Mouse (Mus musculus) hindlimb bud, embryonic 11.5 days (tissue): ENCODE measurements around the gene Sema3c.
A peak's percentile ranks its signal among the peaks of the same experiment; 100 is the strongest.

Source experiments
- DNase-seq: peaks from one replicate; pipeline ENCODE4 v3.0.0-alpha.2; 2012; ENCODE audit warnings: low read depth, low spot score; ENCODE audit errors: extremely low spot score

The Sema3c gene

DNA sequence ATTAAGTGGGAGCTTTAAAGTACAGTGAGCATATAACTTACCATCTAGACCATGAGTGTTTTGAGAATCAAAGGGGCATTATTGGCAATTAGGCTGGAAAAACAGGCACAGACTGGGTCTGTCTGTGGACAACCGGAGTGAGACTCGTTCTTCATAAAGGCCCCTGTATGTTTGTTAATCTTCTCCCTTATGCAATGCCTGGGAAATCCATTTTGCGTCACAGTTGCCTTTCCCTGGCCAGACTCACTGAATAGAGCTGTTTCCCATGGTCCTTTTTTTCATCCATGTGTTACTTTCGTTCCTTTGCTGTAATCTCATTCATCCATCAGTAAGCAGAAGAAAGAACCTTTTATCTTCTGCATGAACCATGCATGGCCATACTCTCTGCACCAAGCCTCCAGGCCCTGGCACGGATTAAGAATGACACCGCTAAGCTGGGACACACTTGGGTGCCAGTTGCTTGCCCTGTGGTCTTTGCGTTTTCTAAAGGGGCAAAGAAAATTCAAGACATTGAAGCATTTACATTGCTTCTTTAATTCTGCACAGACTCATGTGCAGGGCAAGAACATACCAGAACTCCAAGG lies 73.7 kb downstream of the Sema3c start:
- DNase-seq = no peak

DNA sequence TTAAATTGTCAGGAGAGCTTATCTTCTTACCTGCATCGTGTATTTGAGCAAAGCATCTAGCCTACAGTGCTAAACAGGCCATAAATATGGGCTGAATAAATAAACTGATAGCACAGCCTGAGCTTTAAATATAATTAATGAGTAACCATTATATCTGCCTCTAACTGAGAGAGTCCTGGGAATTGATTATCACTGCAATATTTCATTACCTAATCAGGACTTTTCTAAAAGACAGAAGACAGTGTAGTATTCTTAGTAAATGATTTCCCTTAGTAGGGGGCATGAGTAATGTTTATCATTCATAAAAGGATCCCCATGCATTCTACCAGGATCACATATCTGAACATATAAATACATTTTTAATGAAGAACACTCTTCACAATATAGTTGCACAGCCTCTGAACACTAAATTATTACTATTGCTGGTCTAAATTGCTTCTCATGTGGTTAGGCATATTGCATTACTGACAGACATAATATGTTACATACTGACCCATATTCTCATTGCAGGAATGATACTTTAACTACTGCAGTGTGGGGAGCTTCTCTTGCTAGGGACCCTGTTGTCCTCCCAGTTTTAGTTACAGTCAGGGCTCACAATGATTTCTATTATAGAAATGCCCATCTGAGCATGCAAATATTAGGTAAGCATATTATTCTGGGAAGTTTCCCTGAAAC lies 74.9 kb downstream of the Sema3c start:
- no peak for DNase-seq

DNA sequence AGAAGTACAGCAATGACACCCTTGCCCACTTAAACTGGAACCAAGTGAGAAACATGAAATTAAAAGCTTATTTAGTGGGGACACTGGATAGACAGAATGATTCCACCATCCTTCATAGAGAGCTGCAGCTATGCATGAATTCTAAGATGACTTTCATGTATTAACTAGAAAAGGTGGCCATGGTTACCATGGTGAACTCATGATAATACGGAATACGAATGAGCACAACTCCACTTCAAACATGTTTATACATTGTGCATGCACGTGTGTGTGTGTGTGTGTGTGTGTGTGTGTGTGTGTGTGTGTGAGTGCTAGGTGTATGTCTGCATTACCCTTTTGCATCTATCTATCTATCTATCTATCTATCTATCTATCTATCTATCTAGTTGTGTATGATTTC lies 87.1 kb downstream of the Sema3c start:
- no peak for DNase-seq

DNA sequence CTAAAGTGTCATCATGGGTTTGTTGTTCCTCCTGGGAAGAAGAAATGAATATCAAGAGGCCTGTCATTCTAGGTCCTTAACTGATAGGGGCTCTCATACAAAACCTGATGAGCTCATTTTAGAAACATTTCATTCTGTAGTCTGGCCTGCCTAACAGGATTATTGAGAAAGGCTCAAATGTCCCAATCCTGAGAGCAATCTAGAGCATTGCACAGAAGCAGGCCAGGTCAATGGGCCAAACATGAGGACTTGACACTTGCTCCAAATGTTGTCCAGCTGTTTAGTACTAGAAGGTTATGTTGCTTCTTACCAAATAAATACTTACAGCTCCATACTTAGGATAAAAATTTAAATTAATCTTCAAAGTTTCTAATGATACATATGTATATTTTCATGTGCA lies 97.3 kb downstream of the Sema3c start:
- no peak for DNase-seq

DNA sequence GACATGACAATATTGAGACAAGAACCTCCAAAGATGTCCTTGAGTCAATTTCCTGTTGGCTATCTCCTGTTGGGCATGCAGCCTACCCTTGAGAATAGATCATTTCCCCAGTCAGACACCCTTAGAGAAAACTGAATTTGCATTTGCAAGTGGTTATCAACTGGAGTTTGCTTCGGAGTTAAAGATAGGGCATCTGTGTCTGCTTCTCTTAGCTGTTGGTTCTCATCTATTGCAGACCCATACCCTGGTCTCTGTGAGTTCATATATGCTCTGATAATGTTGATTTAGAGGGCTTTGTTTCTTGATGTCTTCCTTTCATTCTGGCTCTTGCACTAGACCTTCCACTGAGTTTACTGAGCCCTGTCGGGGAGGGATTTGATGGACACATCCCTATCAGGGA lies 106.8 kb downstream of the Sema3c start:
- no peak for DNase-seq

DNA sequence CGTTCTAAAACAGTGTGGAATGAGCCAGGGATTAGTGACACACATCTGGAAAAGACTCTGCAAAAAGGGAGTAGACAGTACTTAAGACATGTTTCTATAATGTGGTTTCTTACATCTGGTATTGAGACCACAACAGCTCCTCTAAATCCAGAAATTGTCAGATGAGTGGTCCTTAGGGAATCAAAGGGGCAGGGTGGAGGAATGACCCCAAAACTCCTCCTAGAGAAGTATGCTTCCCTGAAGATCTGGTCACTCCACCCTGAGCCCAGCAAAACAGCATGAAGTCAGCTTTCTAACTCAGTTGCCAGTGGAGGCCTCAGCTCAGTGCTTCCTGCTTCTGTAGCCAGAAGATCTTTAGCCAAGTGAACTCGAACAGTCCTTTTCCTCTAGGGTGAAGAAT lies 115.0 kb downstream of the Sema3c start:
- no peak for DNase-seq

DNA sequence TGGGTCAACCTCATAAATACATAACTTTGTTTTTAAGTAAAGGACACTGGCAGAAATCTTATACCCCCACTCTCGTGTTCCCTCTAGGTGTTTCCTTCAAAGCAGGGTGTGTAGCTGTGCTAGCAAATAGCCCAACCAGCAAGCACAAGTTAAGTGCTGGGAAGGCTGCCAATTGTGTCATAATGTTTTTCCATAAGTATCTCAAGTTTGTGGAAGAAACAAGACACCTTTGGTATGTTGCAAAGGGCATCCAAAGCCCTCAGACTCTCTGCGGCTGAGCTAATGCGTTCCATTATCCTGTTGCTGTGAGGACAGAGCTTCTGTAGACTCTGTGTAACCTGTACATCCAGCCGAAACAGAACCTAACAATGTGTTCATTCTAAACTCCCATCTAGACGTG lies 115.5 kb downstream of the Sema3c start:
- DNase-seq = no peak

DNA sequence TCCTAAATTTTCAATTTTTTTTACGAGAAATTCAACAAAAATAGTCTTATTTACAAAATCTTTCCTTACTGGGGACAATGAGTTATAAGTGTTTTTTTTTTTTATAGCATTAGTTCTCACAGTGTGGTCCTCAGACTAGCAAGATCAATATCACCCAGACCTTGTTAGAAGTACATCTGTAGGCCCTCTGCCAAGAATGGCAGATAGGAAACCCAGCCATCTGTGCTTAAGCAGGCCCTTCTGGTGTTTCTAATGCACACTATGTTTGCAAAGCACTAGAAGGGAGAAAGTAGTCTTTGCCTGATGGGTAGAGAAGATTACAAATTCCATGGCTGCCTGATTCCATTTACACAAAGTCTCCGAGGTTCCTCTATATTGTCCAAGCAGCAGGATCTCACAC lies 121.3 kb downstream of the Sema3c start:
- no peak for DNase-seq

DNA sequence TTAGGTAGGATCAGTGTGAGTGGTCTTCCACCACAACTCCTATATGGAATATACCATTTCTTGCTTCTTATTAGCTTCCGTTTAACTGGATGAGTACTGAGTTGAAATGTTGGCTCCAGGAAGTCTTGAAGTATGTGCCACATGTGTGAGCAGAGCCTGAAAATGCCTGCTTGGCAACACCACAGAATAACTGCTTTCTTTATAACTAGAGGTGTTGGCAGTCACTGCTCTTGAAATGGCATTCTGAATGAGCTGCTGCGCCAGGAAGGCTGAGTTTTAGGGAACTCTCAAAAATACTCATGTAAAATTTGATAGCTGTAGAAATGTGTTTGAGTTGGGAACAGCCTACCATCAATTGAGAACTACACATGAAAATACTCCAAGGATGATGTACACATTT lies 124.8 kb downstream of the Sema3c start:
- DNase-seq = no peak

DNA sequence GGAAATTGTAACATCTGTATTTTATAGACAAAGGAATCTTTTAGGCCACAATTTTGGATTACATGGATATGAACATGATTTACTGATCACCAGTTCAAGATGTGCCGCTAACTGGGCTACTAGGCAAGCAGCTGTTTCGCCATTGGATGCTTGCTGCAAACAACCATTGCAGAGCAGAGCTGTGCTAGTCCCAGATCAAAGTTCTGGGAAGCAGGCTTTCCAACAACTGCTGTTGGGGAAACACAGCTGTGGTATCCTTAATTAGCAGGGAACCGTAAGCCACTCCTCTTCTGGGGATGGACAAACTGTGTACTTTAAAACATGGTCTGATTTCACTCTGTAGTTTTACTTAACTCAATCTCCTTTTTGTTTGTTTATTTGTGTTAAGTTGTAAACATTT lies 130.1 kb downstream of the Sema3c start:
- DNase-seq = peak; percentile 20

DNA sequence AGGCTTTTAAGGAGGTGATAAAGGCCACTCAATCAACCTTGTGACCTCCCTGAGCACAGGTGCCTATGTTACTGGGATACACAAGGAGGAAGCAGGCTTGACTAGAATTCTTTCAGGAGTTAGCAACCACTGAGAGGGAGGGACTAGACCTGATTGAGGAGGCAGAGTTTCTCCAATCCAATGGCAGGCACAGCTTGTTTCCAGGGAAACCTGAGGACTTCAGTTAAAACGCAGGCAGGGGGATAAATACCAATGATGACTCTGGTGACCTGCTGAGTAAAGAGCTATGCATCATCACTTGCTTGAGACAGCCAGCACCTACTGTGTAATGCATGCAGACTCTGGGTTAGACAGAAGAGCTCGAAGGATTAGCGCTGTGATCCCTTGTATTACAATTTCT lies 133.0 kb downstream of the Sema3c start:
- DNase-seq = no peak

DNA sequence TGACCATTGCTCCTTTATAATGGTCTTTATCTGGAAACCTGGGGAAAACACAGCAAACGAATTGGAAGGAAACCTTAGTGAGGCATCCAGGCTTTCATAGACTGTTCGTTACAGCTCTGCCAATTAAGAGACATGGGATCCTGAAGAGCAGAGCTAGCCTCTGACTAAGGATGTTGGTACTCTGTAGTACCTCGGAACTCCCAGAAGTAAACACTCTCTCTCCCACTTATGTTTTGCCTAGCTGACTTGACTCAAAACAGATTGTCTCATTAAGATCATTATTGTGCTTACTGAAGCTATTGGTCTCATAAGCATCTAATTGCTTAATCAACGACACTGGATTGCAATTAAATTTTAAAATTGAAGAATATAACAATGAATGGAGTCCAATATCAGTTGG lies 138.3 kb downstream of the Sema3c start:
- no peak for DNase-seq

DNA sequence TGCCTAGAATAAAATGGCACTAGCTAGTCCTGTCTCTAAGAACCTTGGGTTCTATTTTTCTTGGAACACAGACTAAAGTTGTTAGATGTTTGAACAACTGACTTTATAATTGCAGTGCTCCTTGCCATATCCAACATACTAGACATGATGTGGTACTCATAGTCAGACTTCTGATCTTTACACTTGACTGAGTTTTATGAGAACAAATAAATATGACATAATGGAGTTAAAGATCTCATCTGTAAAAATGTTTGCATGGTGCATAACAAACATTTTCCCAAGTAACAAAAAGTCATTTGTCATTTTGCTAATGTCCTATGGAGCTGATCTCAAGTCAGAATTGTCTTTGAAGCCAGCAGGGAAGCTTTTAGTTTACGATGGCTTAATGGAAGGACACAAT lies 141.1 kb downstream of the Sema3c start:
- no peak for DNase-seq

DNA sequence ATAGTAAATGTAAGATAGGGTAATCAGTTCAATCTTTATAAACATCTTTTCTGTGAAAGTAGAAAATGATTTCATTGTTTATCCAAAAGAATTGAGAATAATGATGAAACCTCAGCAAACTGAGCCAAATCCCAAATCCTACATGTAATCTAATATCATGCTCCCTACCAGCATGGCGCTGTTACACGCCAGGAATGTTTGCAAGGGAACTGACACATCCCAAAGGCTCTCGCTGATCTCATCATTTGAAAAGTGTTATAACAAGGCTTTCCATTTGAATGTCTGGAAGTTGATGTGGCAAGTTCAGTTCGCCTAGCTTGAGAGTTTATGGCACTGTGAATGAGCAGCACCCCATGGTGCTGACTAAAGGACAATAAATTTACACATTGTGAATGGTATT lies 145.9 kb downstream of the Sema3c start:
- DNase-seq = no peak

DNA sequence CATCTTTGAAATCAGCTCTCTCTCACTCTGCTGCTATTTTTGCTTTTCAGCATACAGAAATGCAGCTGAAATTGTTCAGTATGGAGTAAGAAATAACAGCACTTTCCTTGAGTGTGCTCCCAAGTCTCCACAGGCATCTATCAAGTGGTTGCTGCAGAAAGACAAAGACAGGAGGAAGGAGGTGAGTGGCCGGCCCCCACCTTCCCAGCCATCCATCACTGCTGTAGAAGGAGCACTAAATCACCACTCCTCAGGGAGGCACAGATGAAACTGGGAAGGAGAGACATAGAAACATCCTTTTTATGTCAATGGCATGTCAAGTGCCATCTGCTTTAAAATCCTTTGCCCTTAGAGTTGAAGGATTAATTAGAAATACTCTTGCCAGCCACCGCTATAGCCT lies 149.9 kb downstream of the Sema3c start:
- DNase-seq = no peak

DNA sequence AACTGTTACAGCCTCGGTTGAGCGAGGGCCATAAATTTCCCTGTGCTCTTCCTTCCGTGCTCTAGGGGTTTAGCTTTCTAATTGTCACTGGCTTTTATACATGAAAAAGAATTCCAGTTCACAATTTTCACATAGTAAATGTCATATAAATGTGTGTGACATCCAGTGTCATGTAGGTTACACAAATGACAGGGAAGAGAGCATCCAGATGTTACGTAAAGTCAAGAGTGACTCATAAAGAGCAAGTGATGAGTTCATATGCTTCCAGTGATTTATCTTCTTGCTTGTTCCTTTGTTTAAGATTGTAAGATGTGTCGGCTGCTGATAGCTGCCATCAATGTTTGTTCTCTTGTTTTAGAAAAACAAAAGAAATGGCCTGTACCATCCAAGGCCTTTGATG lies 154.0 kb downstream of the Sema3c start:
- no peak for DNase-seq

DNA sequence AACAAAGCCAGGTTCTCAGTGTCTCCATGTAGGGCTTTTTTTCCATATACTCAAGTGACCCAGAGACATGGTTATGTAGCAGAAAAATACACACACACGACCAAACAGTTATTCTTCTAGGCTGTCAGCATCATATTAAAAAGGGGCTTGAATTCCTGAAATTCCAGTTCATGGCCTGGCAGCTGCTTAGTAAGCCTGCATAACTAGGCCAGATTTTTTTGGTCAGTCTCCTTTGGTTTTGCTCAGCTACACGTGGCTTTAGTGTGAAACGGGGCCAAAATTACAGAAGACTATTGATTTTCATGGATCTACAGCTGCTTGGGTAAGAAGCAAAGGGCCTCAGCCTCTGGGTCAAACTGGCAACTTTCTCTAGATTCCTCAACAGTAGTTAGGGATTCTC lies 165.7 kb downstream of the Sema3c start:
- DNase-seq = no peak

DNA sequence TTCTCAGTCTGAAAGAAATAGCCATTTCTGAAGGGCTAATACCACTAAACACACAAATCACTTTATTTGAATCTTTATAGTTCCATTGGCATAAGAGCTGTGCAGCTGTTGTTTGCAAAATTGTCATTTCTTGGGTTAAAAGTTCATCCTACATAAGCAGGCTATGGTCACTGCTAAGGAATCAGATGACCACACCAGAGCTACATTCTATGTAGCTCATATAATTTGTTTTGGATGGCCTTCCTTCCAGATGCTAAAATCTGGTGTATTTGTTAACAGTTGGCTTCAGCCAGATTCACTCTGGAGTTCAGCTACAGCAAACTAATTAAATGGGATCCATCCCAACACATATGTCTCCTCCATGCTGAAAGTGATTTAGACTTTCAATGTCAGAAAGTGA lies 172.4 kb downstream of the Sema3c start:
- DNase-seq = no peak

DNA sequence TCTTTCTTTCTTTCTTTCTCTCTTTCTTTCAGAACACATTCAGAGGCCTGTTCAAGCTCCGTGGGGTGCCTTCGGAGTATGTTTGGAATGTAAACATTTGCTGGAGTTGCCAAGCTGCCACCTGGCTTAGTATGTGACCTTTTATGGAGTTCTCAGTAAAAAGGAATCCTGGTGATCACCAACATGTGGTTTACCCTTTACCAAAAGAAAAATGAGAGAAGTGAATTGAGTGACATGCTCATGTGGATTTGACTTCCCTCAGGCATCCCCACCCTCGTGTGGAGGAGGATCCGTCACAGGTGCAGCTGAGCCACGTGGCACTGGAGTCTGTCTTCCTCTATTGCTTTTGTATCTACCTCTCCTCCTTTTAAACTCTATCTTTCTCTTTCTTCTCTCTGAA lies 173.1 kb downstream of the Sema3c start:
- no peak for DNase-seq

DNA sequence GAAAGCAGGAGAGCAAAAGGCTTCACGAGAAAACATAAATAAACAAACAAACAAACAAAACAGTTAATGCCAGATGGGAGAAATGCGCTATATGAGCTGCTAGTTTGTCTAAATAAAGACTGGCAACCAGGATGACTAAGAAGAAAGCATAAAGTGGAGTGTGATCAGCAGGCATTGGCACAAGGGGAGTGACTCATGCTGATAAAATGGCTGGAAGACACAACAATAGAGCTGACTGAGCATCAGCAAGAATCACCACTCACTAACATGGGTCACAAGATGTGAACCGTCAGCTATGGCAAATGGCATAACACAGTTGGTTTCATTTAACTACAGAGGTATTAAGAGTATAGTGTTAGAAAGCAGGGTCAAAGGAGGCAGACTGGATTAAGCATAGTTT lies 174.2 kb downstream of the Sema3c start:
- DNase-seq = no peak

DNA sequence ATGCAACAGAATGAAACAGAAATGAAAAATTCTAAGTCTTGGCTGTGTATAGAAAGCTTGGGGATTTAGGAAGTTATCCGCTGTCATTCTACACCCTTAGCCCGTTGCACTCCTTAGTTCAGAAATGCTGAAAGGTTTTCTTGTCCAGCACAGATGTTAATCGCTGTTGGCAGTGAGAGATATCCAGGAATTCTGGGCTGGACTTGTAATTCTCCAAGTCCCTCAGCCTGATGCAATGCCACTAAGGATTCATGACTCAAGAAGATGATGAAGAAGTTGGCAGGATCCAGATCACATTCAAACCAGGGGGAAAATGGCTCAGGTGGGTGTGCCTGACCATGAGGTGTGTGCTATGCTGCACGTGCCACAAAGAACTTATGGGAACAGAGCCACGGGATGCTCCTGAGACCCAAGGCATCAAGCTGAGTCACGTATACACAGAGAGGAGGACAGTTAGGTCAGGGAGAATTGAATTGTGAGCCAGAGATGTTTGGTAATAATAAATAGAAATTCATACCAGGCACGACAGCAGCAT lies 179.5 kb downstream of the Sema3c start:
- DNase-seq = no peak

DNA sequence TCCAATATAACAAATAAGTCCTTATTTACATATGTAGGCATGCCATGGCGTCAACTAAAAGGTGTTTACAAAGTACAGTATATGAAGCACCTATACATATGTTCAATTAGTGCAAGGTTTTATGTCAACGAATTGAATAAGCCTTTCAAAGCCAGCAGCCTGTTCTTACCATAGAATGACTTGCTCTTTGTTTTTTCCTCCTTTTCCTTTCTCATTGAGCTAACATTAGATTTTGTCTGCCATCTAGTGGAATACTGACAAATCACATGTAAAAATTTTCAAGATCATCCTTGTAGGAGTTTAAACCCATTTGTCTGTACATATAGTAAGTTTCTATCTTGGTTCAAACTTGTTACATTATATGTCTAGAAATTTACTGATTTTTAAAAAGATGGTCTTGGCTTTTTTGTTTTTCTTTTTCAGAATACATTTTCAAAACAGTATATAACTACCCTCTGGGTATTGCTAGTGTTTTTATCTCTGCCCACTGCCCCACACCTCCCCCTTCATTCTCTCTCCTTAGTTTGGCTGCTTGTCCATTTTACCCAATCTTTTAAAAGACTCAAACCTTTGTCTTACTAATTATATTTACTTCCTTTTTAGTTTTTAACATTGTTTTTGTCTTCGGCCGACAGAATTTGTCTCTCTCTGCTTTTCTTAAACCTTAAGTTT lies 192.1 kb downstream of the Sema3c start:
- peak; percentile 66 for DNase-seq
